Mouse (Mus musculus): ENCODE measurements around the gene Supt4a. TPM values are rescaled to one million over a fixed set of nuclear protein-coding genes. Genes with fewer than 3 reads are reported as not detected.

Supt4a gene
- polyA plus RNA-seq, 1 experiment: 214 TPM

- H3K27me3 ChIP-seq (ENCODE audit: control insufficient read depth, insufficient read depth, insufficient read length): peaks cover 61% of the 10 kb centered on the region
- no peaks in the 10 kb centered on the region for H3K36me3 ChIP-seq (ENCODE audit: control insufficient read depth, insufficient read depth)
- H3ac ChIP-seq (ENCODE audit: control insufficient read depth, insufficient read length, low read depth): no peak overlapping the region
- H3K4me3 ChIP-seq (ENCODE audit: insufficient read depth, poor library complexity, severe bottlenecking): no peak overlapping the region
- no peaks in the 10 kb centered on the region for H3K79me2 ChIP-seq (ENCODE audit: control insufficient read depth, insufficient read depth)
- no peak for TF ChIP-seq MAX (IDR thresholded peaks at IDR 0.05)
- TF ChIP-seq MYOD1 (IDR thresholded peaks at IDR 0.05; ENCODE audit: control insufficient read depth, insufficient read length, low read depth): no peak
- TF ChIP-seq CTCF (IDR thresholded peaks at IDR 0.05; ENCODE audit: control insufficient read depth, insufficient read depth, insufficient read length): no peak
- TF ChIP-seq MYOG (IDR thresholded peaks at IDR 0.05; ENCODE audit: control insufficient read depth, extremely low read depth, insufficient read length): no peak
- TF ChIP-seq FOSL1 (IDR thresholded peaks at IDR 0.05; ENCODE audit: insufficient read depth, low read length, poor library complexity, severe bottlenecking): no peak
- H3K79me3 ChIP-seq (ENCODE audit: low read depth): no peaks in the 10 kb centered on the region
Measured at GRCm38 (mm10) chr11:87708979-87709378, 28.4 kb upstream of the Supt4a start.

- H3K27me3 ChIP-seq (ENCODE audit: control insufficient read depth, insufficient read depth, insufficient read length): peaks cover 55% of the 10 kb centered on the region
- H3K4me3 ChIP-seq (ENCODE audit: insufficient read depth, poor library complexity, severe bottlenecking): no peak overlapping the region
- H3K36me3 ChIP-seq (ENCODE audit: control insufficient read depth, insufficient read depth): no peaks in the 10 kb centered on the region
- H3K79me3 ChIP-seq (ENCODE audit: low read depth): no peaks in the 10 kb centered on the region
- TF ChIP-seq FOSL1 (IDR thresholded peaks at IDR 0.05; ENCODE audit: insufficient read depth, low read length, poor library complexity, severe bottlenecking) (no peak), USF1 (IDR thresholded peaks at IDR 0.05; ENCODE audit: low read depth) (no peak), MAX (IDR thresholded peaks at IDR 0.05) (no peak), CEBPB (IDR thresholded peaks at IDR 0.05; ENCODE audit: low read depth) (no peak), MYOG (IDR thresholded peaks at IDR 0.05; ENCODE audit: control insufficient read depth, extremely low read depth, insufficient read length) (no peak)
- no peaks in the 10 kb centered on the region for H3K79me2 ChIP-seq (ENCODE audit: control insufficient read depth, insufficient read depth)
- no peak overlapping the region for H3ac ChIP-seq (ENCODE audit: control insufficient read depth, insufficient read length, low read depth)
Measured at GRCm38 (mm10) chr11:87709513-87710261, 27.7 kb upstream of the Supt4a start.

DNA sequence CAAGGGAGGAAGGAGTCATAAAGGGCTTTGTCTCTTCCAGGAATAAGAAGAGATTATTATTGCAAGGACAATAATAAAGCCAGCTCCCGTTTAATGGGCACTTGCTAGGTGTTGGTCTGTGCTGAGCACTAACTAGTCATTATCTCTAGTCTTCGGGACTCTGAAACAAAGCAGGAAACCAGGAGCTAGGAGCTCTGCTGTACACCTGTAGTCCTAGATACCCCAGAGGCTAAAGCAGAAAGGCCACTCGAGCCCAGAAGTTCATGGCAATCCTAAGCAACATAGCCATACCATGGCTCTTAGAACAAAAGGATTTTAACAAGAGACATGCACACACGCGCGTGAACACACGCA is 27.1 kb upstream of the Supt4a start:
- Histone ChIP-seq H3K27me3 (ENCODE audit: control insufficient read depth, insufficient read depth, insufficient read length) (peaks cover 58% of the 10 kb centered on the region), H3K4me3 (ENCODE audit: insufficient read depth, poor library complexity, severe bottlenecking) (no peak overlapping the region), H3ac (ENCODE audit: control insufficient read depth, insufficient read length, low read depth) (no peak overlapping the region), H3K36me3 (ENCODE audit: control insufficient read depth, insufficient read depth) (no peaks in the 10 kb centered on the region), H3K79me3 (ENCODE audit: low read depth) (no peaks in the 10 kb centered on the region), H3K79me2 (ENCODE audit: control insufficient read depth, insufficient read depth) (no peaks in the 10 kb centered on the region)
- TF ChIP-seq CTCF (IDR thresholded peaks at IDR 0.05; ENCODE audit: control insufficient read depth, insufficient read depth, insufficient read length): no peak
- TF ChIP-seq CEBPB (IDR thresholded peaks at IDR 0.05; ENCODE audit: low read depth): no peak
- TF ChIP-seq MAX (IDR thresholded peaks at IDR 0.05): no peak
- TF ChIP-seq USF1 (IDR thresholded peaks at IDR 0.05; ENCODE audit: low read depth): no peak
- no peak for TF ChIP-seq FOSL1 (IDR thresholded peaks at IDR 0.05; ENCODE audit: insufficient read depth, low read length, poor library complexity, severe bottlenecking)
- no peak for TF ChIP-seq MYOG (IDR thresholded peaks at IDR 0.05; ENCODE audit: control insufficient read depth, extremely low read depth, insufficient read length)
- TF ChIP-seq MYOD1 (IDR thresholded peaks at IDR 0.05; ENCODE audit: control insufficient read depth, insufficient read length, low read depth): no peak

- TF ChIP-seq USF1 (IDR thresholded peaks at IDR 0.05; ENCODE audit: low read depth) (no peak), FOSL1 (IDR thresholded peaks at IDR 0.05; ENCODE audit: insufficient read depth, low read length, poor library complexity, severe bottlenecking) (no peak), CTCF (IDR thresholded peaks at IDR 0.05; ENCODE audit: control insufficient read depth, insufficient read depth, insufficient read length) (no peak), MYOD1 (IDR thresholded peaks at IDR 0.05; ENCODE audit: control insufficient read depth, insufficient read length, low read depth) (no peak), CEBPB (IDR thresholded peaks at IDR 0.05; ENCODE audit: low read depth) (no peak), MYOG (IDR thresholded peaks at IDR 0.05; ENCODE audit: control insufficient read depth, extremely low read depth, insufficient read length) (no peak), MAX (IDR thresholded peaks at IDR 0.05) (no peak)
- Histone ChIP-seq H3K4me3 (ENCODE audit: insufficient read depth, poor library complexity, severe bottlenecking) (no peak overlapping the region), H3K79me2 (ENCODE audit: control insufficient read depth, insufficient read depth) (no peaks in the 10 kb centered on the region), H3K27me3 (ENCODE audit: control insufficient read depth, insufficient read depth, insufficient read length) (peaks cover 58% of the 10 kb centered on the region), H3K36me3 (ENCODE audit: control insufficient read depth, insufficient read depth) (no peaks in the 10 kb centered on the region), H3ac (ENCODE audit: control insufficient read depth, insufficient read length, low read depth) (no peak overlapping the region), H3K79me3 (ENCODE audit: low read depth) (no peaks in the 10 kb centered on the region)
Measured at GRCm38 (mm10) chr11:87712188-87712587, 25.2 kb upstream of the Supt4a start.

DNA sequence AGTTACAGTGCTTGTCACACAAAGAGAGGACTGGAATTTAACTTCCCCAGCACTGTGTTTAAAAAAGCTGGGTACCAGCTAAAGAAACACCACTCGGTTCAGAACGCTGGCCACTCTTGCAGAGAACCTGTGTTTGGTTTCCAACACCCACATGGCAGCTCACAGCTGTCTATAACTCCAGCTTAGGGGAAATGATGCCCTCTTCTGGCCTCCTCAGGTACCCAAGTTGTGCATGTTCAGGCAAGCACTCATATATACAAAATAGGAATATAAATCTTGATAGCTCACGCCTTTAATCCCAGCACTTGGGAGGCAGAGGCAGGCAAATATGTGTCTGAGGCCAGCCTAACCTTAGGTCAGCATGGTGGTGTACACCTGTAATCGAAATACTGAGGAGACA is 21.4 kb upstream of the Supt4a start:
- Histone ChIP-seq H3ac (ENCODE audit: control insufficient read depth, insufficient read length, low read depth) (no peak overlapping the region), H3K79me3 (ENCODE audit: low read depth) (no peaks in the 10 kb centered on the region), H3K36me3 (ENCODE audit: control insufficient read depth, insufficient read depth) (no peaks in the 10 kb centered on the region), H3K4me3 (ENCODE audit: insufficient read depth, poor library complexity, severe bottlenecking) (no peak overlapping the region), H3K79me2 (ENCODE audit: control insufficient read depth, insufficient read depth) (no peaks in the 10 kb centered on the region), H3K27me3 (ENCODE audit: control insufficient read depth, insufficient read depth, insufficient read length) (peaks cover 57% of the 10 kb centered on the region)
- TF ChIP-seq MYOG (IDR thresholded peaks at IDR 0.05; ENCODE audit: control insufficient read depth, extremely low read depth, insufficient read length) (no peak), CEBPB (IDR thresholded peaks at IDR 0.05; ENCODE audit: low read depth) (no peak), MAX (IDR thresholded peaks at IDR 0.05) (no peak), FOSL1 (IDR thresholded peaks at IDR 0.05; ENCODE audit: insufficient read depth, low read length, poor library complexity, severe bottlenecking) (no peak), USF1 (IDR thresholded peaks at IDR 0.05; ENCODE audit: low read depth) (no peak), MYOD1 (IDR thresholded peaks at IDR 0.05; ENCODE audit: control insufficient read depth, insufficient read length, low read depth) (no peak), CTCF (IDR thresholded peaks at IDR 0.05; ENCODE audit: control insufficient read depth, insufficient read depth, insufficient read length) (no peak)

GRCm38 (mm10) chr11:87719526-87719925 is 17.8 kb upstream of the Supt4a start:
- no peaks in the 10 kb centered on the region for H3K79me2 ChIP-seq (ENCODE audit: control insufficient read depth, insufficient read depth)
- no peak overlapping the region for H3ac ChIP-seq (ENCODE audit: control insufficient read depth, insufficient read length, low read depth)
- no peak overlapping the region for H3K4me3 ChIP-seq (ENCODE audit: insufficient read depth, poor library complexity, severe bottlenecking)
- TF ChIP-seq FOSL1 (IDR thresholded peaks at IDR 0.05; ENCODE audit: insufficient read depth, low read length, poor library complexity, severe bottlenecking) (no peak), MYOG (IDR thresholded peaks at IDR 0.05; ENCODE audit: control insufficient read depth, extremely low read depth, insufficient read length) (no peak), CEBPB (IDR thresholded peaks at IDR 0.05; ENCODE audit: low read depth) (no peak), MYOD1 (IDR thresholded peaks at IDR 0.05; ENCODE audit: control insufficient read depth, insufficient read length, low read depth) (no peak), USF1 (IDR thresholded peaks at IDR 0.05; ENCODE audit: low read depth) (no peak), MAX (IDR thresholded peaks at IDR 0.05) (no peak), CTCF (IDR thresholded peaks at IDR 0.05; ENCODE audit: control insufficient read depth, insufficient read depth, insufficient read length) (no peak)
- no peaks in the 10 kb centered on the region for H3K36me3 ChIP-seq (ENCODE audit: control insufficient read depth, insufficient read depth)
- peaks cover 73% of the 10 kb centered on the region for H3K27me3 ChIP-seq (ENCODE audit: control insufficient read depth, insufficient read depth, insufficient read length)
- H3K79me3 ChIP-seq (ENCODE audit: low read depth): no peaks in the 10 kb centered on the region
